Mouse (Mus musculus): ENCODE measurements around the gene Lgals4.

GRCm38 (mm10) chr7:28812436-28812835 is 21.2 kb upstream of the Lgals4 start:
- TF ChIP-seq POLR2A (IDR thresholded peaks at IDR 0.05; ENCODE audit: extremely low read depth, insufficient read depth, low read length) (no peak), CTCF (IDR thresholded peaks at IDR 0.05; ENCODE audit: low read depth, low read length) (no peak)

All from liver, adult 2 months (tissue).